ENCODE assay signal across 10 mouse cellular contexts in the genomic region with DNA sequence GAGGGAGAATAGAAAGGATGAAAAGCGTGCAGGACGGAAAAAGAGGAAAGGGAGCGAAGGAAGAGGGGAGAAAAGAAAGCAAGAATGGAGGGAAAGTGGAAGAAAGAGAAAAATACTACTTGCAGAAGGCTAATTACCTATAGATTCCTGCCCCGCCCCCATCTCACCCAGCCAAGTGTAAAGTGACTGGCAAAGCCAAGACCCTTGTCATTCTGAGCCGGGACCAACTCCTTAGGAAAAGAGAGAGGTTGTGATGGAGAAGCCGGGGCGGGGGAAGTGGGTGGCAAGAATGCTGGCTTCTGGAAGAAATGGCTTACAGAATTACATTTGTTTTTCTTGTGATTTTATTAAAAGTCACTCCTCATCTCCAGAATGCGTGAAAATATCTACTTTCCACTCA. TPM values are rescaled to one million over a fixed set of nuclear protein-coding genes. Genes with fewer than 3 reads are reported as not detected.
DNase-seq lines count a peak whose midpoint lies in the region; ATAC-seq and TF ChIP-seq lines count a peak whose summit lies in the region.
"Had no signal": no experiment of that assay in that cellular context is flagged by ENCODE, and none has a peak within 500 bp of the region (broad histone marks: within the 10 kb centered on the region; RNA-seq: fewer than 3 reads in every experiment).

No protein-coding gene starts in this region.

- H3K9ac ChIP-seq in heart, embryonic 15.5 days, result no peak overlapping the region
- 0 out of 2 replicates have a peak overlapping the region, but pooled peaks have one; percentile 86 for H3K9ac ChIP-seq in ES-Bruce4 (ENCODE audit: low read depth, poor library complexity, severe bottlenecking)
- no peak overlapping the region for H3K9ac ChIP-seq in embryonic facial prominence, embryonic 12.5 days

- TF ChIP-seq CTCF in ES-Bruce4 (IDR thresholded peaks at IDR 0.05; ENCODE audit: low read depth, low read length), result no peak

- TF ChIP-seq EP300 in ES-Bruce4 (IDR thresholded peaks at IDR 0.05; ENCODE audit: insufficient read depth, low read depth, low read length), result no peak

- no peaks in the 10 kb centered on the region for H3K9me3 ChIP-seq in heart, embryonic 15.5 days (replicated peaks)
- no peaks in the 10 kb centered on the region for H3K9me3 ChIP-seq in ES-Bruce4 (replicated peaks; ENCODE audit: control insufficient read depth, insufficient read depth, low read length, poor library complexity, severe bottlenecking)
- no peaks in the 10 kb centered on the region for H3K9me3 ChIP-seq in embryonic facial prominence, embryonic 12.5 days
- no peaks in the 10 kb centered on the region for H3K9me3 ChIP-seq in limb, embryonic 10.5 days (replicated peaks)

- ATAC-seq in heart, embryonic 15.5 days (replicated peaks; ENCODE audit: insufficient number of reproducible peaks, insufficient read depth, low FRiP score, low read depth), result no peak
- ATAC-seq in embryonic facial prominence, embryonic 12.5 days (ENCODE audit: insufficient number of reproducible peaks, insufficient read depth, low FRiP score, low TSS enrichment), result no peak
- ATAC-seq: activated CD4-positive, CD25-positive, alpha-beta regulatory T cell, adult 4 months had no signal

- no peak for TF ChIP-seq POLR2A in ES-Bruce4 (IDR thresholded peaks at IDR 0.05; ENCODE audit: insufficient read depth, low read length)

- H3K27ac ChIP-seq in heart, embryonic 15.5 days, result no peak overlapping the region
- H3K27ac ChIP-seq in ES-Bruce4 (ENCODE audit: insufficient read depth, low read length), result no peak overlapping the region
- H3K27ac ChIP-seq in embryonic facial prominence, embryonic 12.5 days, result no peak overlapping the region
- no peak overlapping the region for H3K27ac ChIP-seq in limb, embryonic 10.5 days

- H3K36me3 ChIP-seq in heart, embryonic 15.5 days, result no peaks in the 10 kb centered on the region
- no peaks in the 10 kb centered on the region for H3K36me3 ChIP-seq in ES-Bruce4 (ENCODE audit: control insufficient read depth, insufficient read depth, low read length, poor library complexity, severe bottlenecking)
- H3K36me3 ChIP-seq in embryonic facial prominence, embryonic 12.5 days, result no peaks in the 10 kb centered on the region
- H3K36me3 ChIP-seq in limb, embryonic 10.5 days, result no peaks in the 10 kb centered on the region

- peak overlapping the region; percentile 43 for H3K4me3 ChIP-seq in heart, embryonic 15.5 days
- H3K4me3 ChIP-seq in ES-Bruce4 (ENCODE audit: low read depth, low read length), result no peak overlapping the region
- H3K4me3 ChIP-seq in embryonic facial prominence, embryonic 12.5 days, result 0 out of 2 replicates have a peak overlapping the region, but pooled peaks have one; percentile 10
- H3K4me3 ChIP-seq in limb, embryonic 10.5 days, result peak overlapping the region; percentile 51

- H3K4me2 ChIP-seq in heart, embryonic 15.5 days, result peak overlapping the region; percentile 71; the same call in 1 of the 2 replicates
- peak overlapping the region; percentile 54 for H3K4me2 ChIP-seq in embryonic facial prominence, embryonic 12.5 days (replicated peaks)

- DNase-seq in heart, adult 9 months (ENCODE audit: low spot score in 2 of 2), result no peak
- peak; percentile 55 for DNase-seq in limb, embryonic 10.5 days (ENCODE audit: low spot score)
- DNase-seq in natural killer cell, adult 2 months (ENCODE audit: low spot score in 2 of 2), result no peak
- no peak for DNase-seq in testis, postnatal 14 days (ENCODE audit: low spot score)
- DNase-seq: lung, adult 2 months had no signal

- 3% methylated on average over 8 of the region's 8 CpGs for WGBS in heart, embryonic 15.5 days
- WGBS in embryonic facial prominence, embryonic 12.5 days, result 2% methylated on average over 8 of the region's 8 CpGs
- 2% methylated on average over 8 of the region's 8 CpGs for WGBS in limb, embryonic 10.5 days

- H3K4me1 ChIP-seq in heart, embryonic 15.5 days (replicated peaks), result peaks cover 19% of the 10 kb centered on the region
- H3K4me1 ChIP-seq in ES-Bruce4 (ENCODE audit: control insufficient read depth, insufficient read depth, low read length), result no peaks in the 10 kb centered on the region
- H3K4me1 ChIP-seq in embryonic facial prominence, embryonic 12.5 days, result peaks cover 8% of the 10 kb centered on the region; the same call in 1 of the 2 replicates
- peaks cover 22% of the 10 kb centered on the region for H3K4me1 ChIP-seq in limb, embryonic 10.5 days

- peaks cover 94% of the 10 kb centered on the region for H3K27me3 ChIP-seq in heart, embryonic 15.5 days
- H3K27me3 ChIP-seq in ES-Bruce4 (ENCODE audit: control insufficient read depth, insufficient read depth, low read length, poor library complexity, severe bottlenecking), result peaks cover 33% of the 10 kb centered on the region
- peaks cover 82% of the 10 kb centered on the region for H3K27me3 ChIP-seq in embryonic facial prominence, embryonic 12.5 days
- H3K27me3 ChIP-seq in limb, embryonic 10.5 days (ENCODE audit: low read depth, poor library complexity, severe bottlenecking), result peaks cover 100% of the 10 kb centered on the region

RNA-seq across cellular contexts. Expression of gene Otp, which starts 5.9 kb away (rescaled TPM):
- polyA plus RNA-seq in heart, embryonic 15.5 days (2015; fragmentation: Nextera tagmentation; extraction: Ambion mirVana), result not detected in 2 replicates
- polyA plus RNA-seq in ES-Bruce4 (2011; ENCODE audit: insufficient read depth, insufficient read length, low read depth, missing spikeins), result not detected in 2 replicates
- 0.50 and 1.4 TPM in 2 replicates for polyA plus RNA-seq in embryonic facial prominence, embryonic 12.5 days (2016; fragmentation: Nextera tagmentation; extraction: Ambion mirVana)
- polyA plus RNA-seq in limb, embryonic 10.5 days (2016; fragmentation: Nextera tagmentation; extraction: Ambion mirVana), result not detected in 2 replicates
- polyA plus RNA-seq: activated CD4-positive, CD25-positive, alpha-beta regulatory T cell, adult 4 months; inflammation-experienced regulatory T-cells, adult 6 months; lung, adult 2 months had no signal
